ENCODE assay signal across 20 mouse cellular contexts in the genomic region with DNA sequence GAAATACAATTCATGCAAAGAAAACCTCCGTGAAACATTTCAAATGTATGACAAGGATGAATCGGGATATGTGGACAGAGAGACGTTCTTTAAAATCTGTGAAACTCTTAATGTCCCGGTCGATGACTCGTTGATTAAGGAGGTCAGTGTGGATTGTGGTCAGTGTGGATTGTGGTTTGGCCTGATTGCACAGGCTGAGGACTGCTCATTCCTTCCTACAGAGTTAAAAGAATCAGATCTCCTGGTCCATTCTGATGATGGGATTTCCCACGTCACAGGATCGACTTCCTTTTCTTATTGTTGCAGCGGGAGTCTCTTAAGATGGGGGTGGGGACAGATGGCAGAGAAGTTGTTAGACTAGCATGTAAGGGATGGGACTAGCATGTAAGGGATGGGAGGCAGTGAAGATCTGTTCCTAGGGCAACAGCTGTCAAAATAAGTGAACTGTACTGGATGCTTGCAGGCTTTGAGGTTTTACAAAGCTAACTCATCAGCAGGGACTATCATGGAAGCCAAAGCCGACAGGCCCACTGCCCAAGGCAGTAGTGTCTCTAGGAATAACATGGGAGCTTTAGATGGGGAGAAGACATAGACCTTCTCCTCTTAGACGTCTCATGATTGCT. TPM values are rescaled to one million over a fixed set of nuclear protein-coding genes. Genes with fewer than 3 reads are reported as not detected.
DNase-seq lines count a peak whose midpoint lies in the region; ATAC-seq lines count a peak whose summit lies in the region.
"Had no signal": no experiment of that assay in that cellular context is flagged by ENCODE, and none has a peak within 500 bp of the region (broad histone marks: within the 10 kb centered on the region; RNA-seq: fewer than 3 reads in every experiment).

No protein-coding gene starts in this region.

- DNase-seq in 3134 (ENCODE audit: extremely low read depth, insufficient read length, low spot score) (peak; percentile 44), 3T3-L1 (ENCODE audit: low read depth, low spot score) (peak; percentile 86)
- DNase-seq in Muller cell, postnatal 12 days (ENCODE audit: inconsistent ontology term) = peak; percentile 86
- no peak for DNase-seq in ovary, postnatal 36 days (ENCODE audit: low spot score)
- DNase-seq in yolk sac, embryonic 10.5 days (ENCODE audit: low spot score) = no peak
- no peak for DNase-seq in ovary, postnatal 10 days (ENCODE audit: low spot score)
- no peak for DNase-seq in left cerebral cortex, adult 8-10 months (ENCODE audit: low spot score in 2 of 2)
- DNase-seq: adrenal gland, postnatal 25 days; cerebellum, adult 11-12 months; cerebellum, adult 8-10 months; cerebellum, postnatal 10 days; cerebellum, postnatal 36 days; embryo, embryonic 11 days; gastrocnemius, postnatal 10 days; gastrocnemius, postnatal 36 days; heart, adult 18-20 months; heart, postnatal 14 days had no signal

- ATAC-seq in granulocyte monocyte progenitor cell, adult 5-6 weeks (replicated peaks; ENCODE audit: poor library complexity, severe bottlenecking) = peak; percentile 35; the same call in 1 of the 2 replicates
- ATAC-seq: forebrain, embryonic 15.5 days; intestine, postnatal 0 days had no signal

RNA-seq across cellular contexts. Expression of a gene that starts 38.1 kb away (rescaled TPM):
- total RNA-seq in granulocyte monocyte progenitor cell, adult 5-6 weeks (2014; fragmentation: Nextera tagmentation) = not detected in 2 replicates
- total RNA-seq in granulocyte monocyte progenitor cell, adult 5-6 weeks (2017) = 0.15 and 0.26 TPM in 2 replicates
- 1 to 10 TPM; 1.2 to 2.5 (median 2.3) TPM for total RNA-seq in left cerebral cortex, adult 8-10 months (2022)

Comparison
In these comparisons a context has a peak if more than half of its experiments do, and no peak if none do; other contexts are left out.
1. DNase-seq: peak in 3134 (single experiment), 3T3-L1 (single experiment) and Muller cell, postnatal 12 days (single experiment); none in ovary, postnatal 36 days (single experiment), yolk sac, embryonic 10.5 days (single experiment), ovary, postnatal 10 days (single experiment) and left cerebral cortex, adult 8-10 months (0 of 2).